Mouse (Mus musculus): ENCODE results near the gene Tmem106c.

- TF ChIP-seq CTCF (IDR thresholded peaks at IDR 0.05; ENCODE audit: control insufficient read depth, insufficient read depth, low read length): no peak
- no peak for TF ChIP-seq POLR2A (IDR thresholded peaks at IDR 0.05; ENCODE audit: borderline replicate concordance, control insufficient read depth, low read depth, low read length)
These were observed 1.5 kb downstream of the Tmem106c start for GRCm38 (mm10) chr15:97965311-97966045.

Data from bone marrow, adult 2 months (tissue).